Mouse (Mus musculus) embryonic fibroblast, embryonic 13.5 days (primary cell): ENCODE measurements at regions not wholly inside any gene's neighbourhood (a gene's known extent, or its start where the extent isn't known, plus 50 kb on each side); places are given as distances from the start of the nearest gene placed in this dataset.

ENCODE experiments used
- CTCF ChIP-seq: IDR thresholded peaks from 2 replicates; pipeline ENCODE4 v1.5.1; 2011; ENCODE audit warnings: mild to moderate bottlenecking, control low read depth, low read length, moderate library complexity, borderline replicate concordance; ENCODE audit not compliant: insufficient read depth
- POLR2A ChIP-seq: IDR thresholded peaks from 2 replicates; pipeline ENCODE4 v1.6.1; 2011; ENCODE audit warnings: low read depth, mild to moderate bottlenecking, control low read depth, low read length, moderate library complexity

DNA sequence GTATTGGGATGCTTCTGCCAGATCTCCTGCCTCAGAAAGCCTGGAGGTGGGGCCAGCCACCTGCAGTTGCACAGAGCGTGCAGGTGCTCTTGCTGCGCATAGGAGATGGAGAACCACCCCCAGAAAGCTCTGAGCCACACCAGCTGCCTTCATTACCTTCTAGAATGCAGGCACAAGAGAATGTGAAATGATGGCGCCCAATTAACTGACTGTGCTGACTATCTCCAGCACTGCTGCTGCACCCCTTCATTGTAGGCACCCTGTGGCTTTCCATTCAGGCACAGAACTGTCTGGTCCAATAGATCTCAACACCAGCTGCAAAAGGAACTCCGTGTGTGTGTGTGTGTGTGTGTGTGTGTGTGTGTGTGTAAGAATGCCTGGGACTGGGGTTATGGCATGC is 138.6 kb downstream of the H2al1j start:
- TF ChIP-seq CTCF (no peak), POLR2A (no peak)
